Mouse (Mus musculus) liver, adult 2 months (tissue): ENCODE measurements around the gene Polr3c. TPM values are rescaled to one million over a fixed set of nuclear protein-coding genes. Genes with fewer than 3 reads are reported as not detected.
A peak's percentile ranks its signal among the peaks of the same experiment; 100 is the strongest.

Experiments used
- DNase-seq: peaks from one replicate; pipeline ENCODE4 v3.0.0-alpha.2; 2011; ENCODE audit warnings: low read depth, low spot score; ENCODE audit errors: extremely low read depth
- H3K27ac ChIP-seq: fragments of 200-500 bp; replicated peaks from 2 replicates; pipeline ENCODE4 v1.5.1; 2012; ENCODE audit warnings: low read depth, mild to moderate bottlenecking, control low read depth, inconsistent platforms, low read length; ENCODE audit not compliant: insufficient read depth
- H3K27me3 ChIP-seq: fragments of 200-500 bp; 2 replicates; pipeline ENCODE4 v1.6.1; 2012; ENCODE audit warnings: mild to moderate bottlenecking, moderate library complexity, low read length, inconsistent platforms; ENCODE audit not compliant: control insufficient read depth, insufficient read depth
- H3K36me3 ChIP-seq: fragments of 200-500 bp; 2 replicates; pipeline ENCODE4 v1.6.1; 2012; ENCODE audit warnings: low read length, inconsistent platforms; ENCODE audit not compliant: control insufficient read depth, insufficient read depth
- H3K4me1 ChIP-seq: fragments of 200-500 bp; 2 replicates; pipeline ENCODE4 v1.6.1; 2011; ENCODE audit warnings: low read length; ENCODE audit not compliant: control insufficient read depth, insufficient read depth
- H3K4me3 ChIP-seq: fragments of 200-500 bp; 2 replicates; pipeline ENCODE4 v1.5.1; 2011; ENCODE audit warnings: low read depth, mild to moderate bottlenecking, control low read depth, low read length, moderate library complexity; ENCODE audit not compliant: insufficient read depth
- H3K79me2 ChIP-seq: fragments of 200-500 bp; 2 replicates; pipeline ENCODE4 v1.6.1; 2012; ENCODE audit warnings: inconsistent platforms, mild to moderate bottlenecking, low read length, moderate library complexity; ENCODE audit not compliant: control insufficient read depth, insufficient read depth
- H3K9ac ChIP-seq: fragments of 200-500 bp; 2 replicates; pipeline ENCODE4 v1.6.1; 2012; ENCODE audit warnings: low read depth, mild to moderate bottlenecking, control low read depth, inconsistent platforms, low read length
- CTCF ChIP-seq: fragments of 200-500 bp; IDR thresholded peaks from 2 replicates; pipeline ENCODE4 v1.5.1; 2011; ENCODE audit warnings: low read depth, low read length, control low read depth
- POLR2A ChIP-seq: fragments of 200-500 bp; IDR thresholded peaks from 2 replicates; pipeline ENCODE4 v1.6.1; 2011; ENCODE audit warnings: low read length, control low read depth; ENCODE audit not compliant: insufficient read depth; ENCODE audit errors: extremely low read depth
- WGBS: fragments of 180-500 bp; shearing (Covaris S2); methylation state at CpG from one replicate; pipeline ENCODE4 v1.1.7; 2018; 5-methylcytosine and 5-hydroxymethylcytosine counted together
- polyA plus RNA-seq: library from polyadenylated mRNA; depleted of rRNA; stranded (reverse); fragments of >200 nt; gene quantifications from 2 replicates; pipeline ENCODE4 v1.2.3, GENCODE M21; 2012; rRNA removed
- total RNA-seq: library from RNA; depleted of rRNA; stranded (reverse); fragments of >200 nt; gene quantifications from 2 replicates; pipeline ENCODE4 v1.2.3, GENCODE M21; 2014; rRNA removed

Polr3c gene
- total RNA-seq = 6.5 and 10.0 TPM in 2 replicates
- 16.2 and 19.1 TPM in 2 replicates for polyA plus RNA-seq

GRCm38 (mm10) chr3:96727343-96727827 is at the start of gene Polr3c, which contains the start of gene Rnf115:
Gene Polr3c (minus strand): TSS chr3:96727628.
Gene Rnf115 (plus strand): TSS chr3:96727664.
- H3K4me3 ChIP-seq = peak within 1 kb of the TSS; percentile 97
- peaks cover 9% of the 10 kb centered on the region for H3K4me1 ChIP-seq
- peaks cover 23% of the 10 kb centered on the region for H3K79me2 ChIP-seq
- peak within 1 kb of the TSS; percentile 87 for H3K27ac ChIP-seq
- no peaks in the 10 kb centered on the region for H3K27me3 ChIP-seq
- peaks cover 1% of the 10 kb centered on the region; the same call in 1 of the 2 replicates for H3K36me3 ChIP-seq
- WGBS = under 1% methylated on average over 52 of the region's 52 CpGs
- DNase-seq = peak; percentile 83
- TF ChIP-seq POLR2A (peak; percentile 78), CTCF (no peak)
- H3K9ac ChIP-seq = peak within 1 kb of the TSS; percentile 98

GRCm38 (mm10) chr3:96777120-96777519 is 49.7 kb upstream of the Polr3c start:
- Histone ChIP-seq H3K4me1 (peaks cover 5% of the 10 kb centered on the region), H3K27ac (0 out of 2 replicates have a peak overlapping the region, but pooled peaks have one; percentile 30), H3K79me2 (peaks cover 4% of the 10 kb centered on the region; the same call in 1 of the 2 replicates), H3K36me3 (peaks cover 2% of the 10 kb centered on the region; the same call in 1 of the 2 replicates), H3K4me3 (no peak overlapping the region), H3K27me3 (no peaks in the 10 kb centered on the region), H3K9ac (no peak overlapping the region)
- 11% methylated on average over 3 of the region's 3 CpGs for WGBS
- DNase-seq = peak; percentile 92
- TF ChIP-seq POLR2A (no peak), CTCF (no peak)

DNA sequence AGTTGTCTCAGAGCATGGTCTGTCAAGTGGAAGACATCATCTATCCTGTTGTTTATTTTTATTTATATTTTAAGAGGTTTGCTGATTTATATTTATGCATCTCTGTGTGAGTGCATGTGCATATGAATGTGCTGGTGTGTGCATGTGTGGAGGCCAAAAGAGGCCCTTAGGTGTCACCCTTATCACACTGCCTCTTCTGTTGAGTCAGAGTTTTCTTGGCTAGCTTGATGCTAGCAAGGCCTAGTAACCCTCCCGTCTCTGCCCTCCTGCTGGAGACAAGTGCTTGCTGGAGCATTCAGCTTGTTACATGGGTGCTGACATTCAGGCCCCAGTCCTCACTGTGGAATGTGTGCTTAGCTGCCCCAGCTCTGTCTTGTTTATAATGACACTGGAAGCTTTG is 45.5 kb upstream of the Polr3c start:
- Histone ChIP-seq H3K4me1 (peaks cover 8% of the 10 kb centered on the region), H3K9ac (no peak overlapping the region), H3K4me3 (no peak overlapping the region), H3K27me3 (no peaks in the 10 kb centered on the region), H3K36me3 (peaks cover 2% of the 10 kb centered on the region; the same call in 1 of the 2 replicates), H3K79me2 (peaks cover 11% of the 10 kb centered on the region; the same call in 1 of the 2 replicates), H3K27ac (no peak overlapping the region)
- TF ChIP-seq CTCF (0 out of 2 replicates have a peak, but pooled peaks have one; percentile 8), POLR2A (no peak)
- peak; percentile 68 for DNase-seq
- WGBS = 13% methylated on average over 1 of the region's 1 CpGs

DNA sequence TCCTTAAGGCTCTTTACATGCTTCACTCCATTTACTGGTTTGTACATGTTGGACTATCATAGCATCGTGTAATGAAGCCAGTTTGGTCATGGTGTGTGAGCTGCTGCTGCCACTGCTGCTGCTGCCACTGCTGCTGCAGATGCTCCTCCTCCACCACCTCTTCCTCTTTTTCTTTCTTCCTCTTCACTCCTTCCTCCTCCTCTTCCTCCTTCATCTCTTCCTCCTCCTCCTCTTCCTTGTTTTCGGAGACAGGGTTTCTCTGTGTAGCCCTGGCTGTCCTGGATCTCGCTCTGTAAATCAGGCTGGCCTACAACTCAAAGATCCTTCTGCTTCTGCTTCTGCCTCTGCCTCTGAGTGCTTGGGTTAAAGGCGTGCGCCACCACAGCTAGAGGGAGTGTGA is 42.5 kb upstream of the Polr3c start:
- Histone ChIP-seq H3K4me3 (no peak overlapping the region), H3K36me3 (no peaks in the 10 kb centered on the region), H3K9ac (no peak overlapping the region), H3K79me2 (peaks cover 11% of the 10 kb centered on the region; the same call in 1 of the 2 replicates), H3K27me3 (no peaks in the 10 kb centered on the region), H3K4me1 (peaks cover 8% of the 10 kb centered on the region), H3K27ac (no peak overlapping the region)
- no peak for DNase-seq
- WGBS = 87% methylated on average over 5 of the region's 5 CpGs
- TF ChIP-seq POLR2A (no peak), CTCF (no peak)

- WGBS = 35% methylated on average over 1 of the region's 1 CpGs
- DNase-seq = peak; percentile 19
Observed at GRCm38 (mm10) chr3:96764528-96764927, 37.1 kb upstream of the Polr3c start.

DNA sequence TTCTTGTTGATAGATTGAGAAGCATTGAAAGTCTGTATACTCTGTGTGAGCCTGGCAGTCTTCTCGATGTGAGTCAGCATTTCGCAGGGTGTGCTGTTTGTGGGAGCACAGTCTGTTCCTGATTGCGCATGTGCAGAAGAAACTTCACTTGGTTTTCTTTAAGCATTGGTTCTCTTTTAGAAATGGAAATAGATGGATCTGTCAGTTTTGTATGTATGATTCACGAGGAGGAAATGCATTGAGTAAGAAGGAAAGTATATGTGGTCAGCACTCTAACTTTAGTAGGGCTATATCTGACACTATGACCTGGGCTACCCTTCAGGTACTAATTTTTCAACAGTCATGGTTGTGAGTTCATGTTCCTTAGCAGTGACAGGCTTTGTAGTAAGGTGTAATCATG is 32.3 kb upstream of the Polr3c start:
- Histone ChIP-seq H3K79me2 (peaks cover 8% of the 10 kb centered on the region; the same call in 1 of the 2 replicates), H3K27ac (no peak overlapping the region), H3K4me1 (peaks cover 2% of the 10 kb centered on the region; the same call in 1 of the 2 replicates), H3K4me3 (no peak overlapping the region), H3K27me3 (no peaks in the 10 kb centered on the region), H3K9ac (no peak overlapping the region), H3K36me3 (peaks cover 9% of the 10 kb centered on the region; the same call in 1 of the 2 replicates)
- DNase-seq = peak; percentile 32
- TF ChIP-seq POLR2A = no peak
- TF ChIP-seq CTCF = no peak
- 91% methylated on average over 4 of the region's 4 CpGs for WGBS

More at GRCm38 (mm10) chr3:96764528-96764927, 37.1 kb upstream of the Polr3c start:
- no peaks in the 10 kb centered on the region; the same call in 1 of the 2 replicates for H3K4me1 ChIP-seq
- TF ChIP-seq POLR2A = no peak
- no peak for TF ChIP-seq CTCF
- no peak overlapping the region for H3K27ac ChIP-seq
- H3K36me3 ChIP-seq = peaks cover 6% of the 10 kb centered on the region; the same call in 1 of the 2 replicates
- no peak overlapping the region for H3K4me3 ChIP-seq
- H3K79me2 ChIP-seq = peaks cover 13% of the 10 kb centered on the region; the same call in 1 of the 2 replicates
- no peak overlapping the region for H3K9ac ChIP-seq
- H3K27me3 ChIP-seq = no peaks in the 10 kb centered on the region
